Mouse (Mus musculus) lung, postnatal 36 days (tissue): Measurements from ENCODE around the gene Fgl2.

Experiments used
- DNase-seq: peaks from one replicate; pipeline ENCODE4 v3.0.0; 2022; ENCODE audit warnings: mixed read lengths

Fgl2 gene

GRCm38 (mm10) chr5:21384252-21384960, 12.0 kb downstream of the Fgl2 start:
- no peak for DNase-seq

GRCm38 (mm10) chr5:21384976-21385375, 12.5 kb downstream of the Fgl2 start:
- DNase-seq: no peak

- peak; percentile 16 for DNase-seq
These were observed 14.0 kb downstream of the Fgl2 start for GRCm38 (mm10) chr5:21386432-21386831.

- no peak for DNase-seq
These were observed 14.9 kb downstream of the Fgl2 start for GRCm38 (mm10) chr5:21387340-21387739.

- no peak for DNase-seq
These were observed 16.4 kb downstream of the Fgl2 start for GRCm38 (mm10) chr5:21388855-21389254.

- DNase-seq: peak; percentile 30
These were observed 19.4 kb downstream of the Fgl2 start for GRCm38 (mm10) chr5:21391616-21392384.

GRCm38 (mm10) chr5:21394562-21394961, 22.1 kb downstream of the Fgl2 start:
- DNase-seq: no peak

- no peak for DNase-seq
These were observed 22.9 kb downstream of the Fgl2 start for GRCm38 (mm10) chr5:21395205-21395840.

- peak; percentile 69 for DNase-seq
These were observed 38.8 kb downstream of the Fgl2 start for GRCm38 (mm10) chr5:21411261-21411666.

GRCm38 (mm10) chr5:21412056-21412455, 39.6 kb downstream of the Fgl2 start:
- DNase-seq: peak; percentile 34

GRCm38 (mm10) chr5:21413322-21413721, 40.9 kb downstream of the Fgl2 start:
- DNase-seq: no peak

GRCm38 (mm10) chr5:21414116-21414820, 41.8 kb downstream of the Fgl2 start:
- peak; percentile 11 for DNase-seq

- DNase-seq: no peak
These were observed 46.2 kb downstream of the Fgl2 start for GRCm38 (mm10) chr5:21418613-21419012.

- DNase-seq: peak; percentile 76
These were observed 48.2 kb downstream of the Fgl2 start for GRCm38 (mm10) chr5:21420609-21421008.

- peak; percentile 100 for DNase-seq
These were observed 52.5 kb downstream of the Fgl2 start, which contains the start of the genes Ccdc146 and Fam185a for GRCm38 (mm10) chr5:21424614-21425602. TSS of gene Ccdc146 (minus strand) at chr5:21424677. TSS of gene Fam185a (plus strand) at chr5:21424958.

- no peak for DNase-seq
These were observed 54.2 kb downstream of the Fgl2 start for GRCm38 (mm10) chr5:21426666-21427065.
